In the genomic region with DNA sequence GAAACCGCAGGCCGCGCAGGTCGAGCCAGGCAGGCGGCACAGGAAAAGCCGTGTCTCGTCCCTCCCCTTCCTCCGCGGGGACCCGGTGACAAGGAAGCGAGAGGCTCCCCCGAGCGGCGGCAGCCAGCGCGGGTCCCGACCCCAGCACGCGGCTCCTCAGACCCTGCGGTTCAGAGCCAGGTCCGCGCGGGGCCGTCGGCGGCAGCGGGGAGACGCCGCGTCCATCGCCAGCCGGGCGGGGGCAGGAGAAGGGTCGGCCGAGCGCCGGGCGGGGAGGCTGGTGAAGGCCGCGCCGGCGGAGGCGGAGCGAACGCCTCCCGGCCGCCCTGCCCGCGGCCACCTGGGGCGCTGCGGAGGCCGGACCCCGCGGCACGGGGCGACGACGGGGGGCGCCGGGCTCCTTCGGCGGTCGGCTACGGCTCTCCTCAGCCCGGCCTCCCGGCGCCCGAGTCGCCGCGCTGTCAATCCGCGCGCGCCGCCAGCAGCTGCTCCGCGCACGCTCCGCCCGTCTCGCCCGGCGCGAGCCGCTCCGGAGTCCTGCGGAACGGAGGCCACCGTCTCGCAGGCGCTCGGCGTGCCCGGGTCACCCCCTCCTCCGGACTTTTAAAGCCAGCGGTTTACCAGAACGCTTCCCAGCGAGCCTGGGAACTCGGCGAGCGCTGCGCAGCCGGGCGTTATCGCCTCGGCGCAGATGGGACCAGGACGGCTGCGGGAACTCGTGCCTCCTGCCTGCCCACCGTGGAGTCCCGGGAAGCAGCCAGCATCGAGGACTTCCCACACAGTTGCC, we compare ENCODE assay signal across 7 mouse cellular contexts. TPM values are rescaled to one million over a fixed set of nuclear protein-coding genes. Genes with fewer than 3 reads are reported as not detected.
A peak's percentile ranks its signal among the peaks of the same experiment; 100 is the strongest.
DNase-seq lines count a peak whose midpoint lies in the region; ATAC-seq lines count a peak whose summit lies in the region.

Gene Hectd1, minus strand, starts transcription at position 247 of the 787 bp plus-strand sequence.

- intact Hi-C loops in left cerebral cortex, postnatal 4 days (cut with DNase I) = loop anchor here (5.0 kb wide), 1 partner anchor 173 kb away; no protein-coding TSS in a partner anchor

- under 1% methylated on average over 112 of the region's 114 CpGs for WGBS in embryonic facial prominence, embryonic 10.5 days
- WGBS in midbrain, embryonic 11.5 days = under 1% methylated on average over 99 of the region's 114 CpGs

- peak; percentile 68 for ATAC-seq in granulocyte monocyte progenitor cell, adult 5-6 weeks (replicated peaks; ENCODE audit: poor library complexity, severe bottlenecking)
- ATAC-seq in midbrain, embryonic 11.5 days (ENCODE audit: low FRiP score) = peak; percentile 95

- H3K27ac ChIP-seq in embryonic facial prominence, embryonic 10.5 days (replicated peaks) = peak within 1 kb of the TSS; percentile 99
- peak within 1 kb of the TSS; percentile 97 for H3K27ac ChIP-seq in midbrain, embryonic 11.5 days (ENCODE audit: low read depth, low read length)

- peak within 1 kb of the TSS; percentile 94 for H3K9ac ChIP-seq in midbrain, embryonic 11.5 days (ENCODE audit: low read length)

- H3K4me1 ChIP-seq in embryonic facial prominence, embryonic 10.5 days = peaks cover 22% of the 10 kb centered on the region
- peaks cover 10% of the 10 kb centered on the region; the same call in 1 of the 2 replicates for H3K4me1 ChIP-seq in midbrain, embryonic 11.5 days (ENCODE audit: control insufficient read depth, insufficient read depth, low read length)

- H3K4me3 ChIP-seq in embryonic facial prominence, embryonic 10.5 days = peak within 1 kb of the TSS; percentile 98
- H3K4me3 ChIP-seq in midbrain, embryonic 11.5 days (ENCODE audit: low read depth, low read length) = peak within 1 kb of the TSS; percentile 80

- H3K4me2 ChIP-seq in midbrain, embryonic 11.5 days = peak within 1 kb of the TSS; percentile 53

- no peaks in the 10 kb centered on the region for H3K9me3 ChIP-seq in embryonic facial prominence, embryonic 10.5 days
- no peaks in the 10 kb centered on the region for H3K9me3 ChIP-seq in midbrain, embryonic 11.5 days (ENCODE audit: control insufficient read depth, low read length)

- H3K27me3 ChIP-seq in embryonic facial prominence, embryonic 10.5 days (replicated peaks; ENCODE audit: low read depth, poor library complexity, severe bottlenecking) = peaks cover 13% of the 10 kb centered on the region
- no peaks in the 10 kb centered on the region for H3K27me3 ChIP-seq in midbrain, embryonic 11.5 days (ENCODE audit: control insufficient read depth, insufficient read depth, low read length)

- DNase-seq in adrenal gland, postnatal 10 days = peak; percentile 89
- peak; percentile 89 for DNase-seq in embryonic facial prominence, embryonic 10.5 days (ENCODE audit: low spot score)
- DNase-seq in kidney, adult 11 months = peak; percentile 82
- DNase-seq in left cerebral cortex, postnatal 4 days = peak; percentile 78
- DNase-seq in midbrain, embryonic 11.5 days (ENCODE audit: low spot score, missing footprints) = peak; percentile 98
- DNase-seq in right cerebral cortex, postnatal 4 days = peak; percentile 76

- H3K36me3 ChIP-seq in embryonic facial prominence, embryonic 10.5 days (replicated peaks) = peaks cover 27% of the 10 kb centered on the region
- H3K36me3 ChIP-seq in midbrain, embryonic 11.5 days (ENCODE audit: control insufficient read depth, insufficient read depth, low read length) = no peaks in the 10 kb centered on the region

RNA-seq across cellular contexts. Expression of gene Hectd1, which starts in this region (rescaled TPM):
- 10 to 100 TPM; 80.1 to 89.3 TPM for total RNA-seq in adrenal gland, postnatal 10 days (2021)
- 34.1 and 35.1 TPM in 2 replicates for polyA plus RNA-seq in embryonic facial prominence, embryonic 10.5 days (2016; fragmentation: Nextera tagmentation; extraction: Ambion mirVana)
- 51.0 and 52.9 TPM in 2 replicates for total RNA-seq in granulocyte monocyte progenitor cell, adult 5-6 weeks (2014; fragmentation: Nextera tagmentation)
- total RNA-seq in granulocyte monocyte progenitor cell, adult 5-6 weeks (2017) = 89.7 and 96.3 TPM in 2 replicates
- 10 to 100 TPM; 93.8 to 99.4 TPM for total RNA-seq in left cerebral cortex, postnatal 4 days (2021)
- 30.3 and 35.1 TPM in 2 replicates for polyA plus RNA-seq in midbrain, embryonic 11.5 days (2014; fragmentation: Nextera tagmentation; extraction: Ambion mirVana)

Comparison
In these comparisons a context has a peak if more than half of its experiments do, and no peak if none do; other contexts are left out.
1. Peak in every context shown above with its lines: DNase-seq, ATAC-seq, H3K4me3 ChIP-seq and H3K27ac ChIP-seq.